Mouse (Mus musculus): ENCODE results near the gene Plin1.

DNA sequence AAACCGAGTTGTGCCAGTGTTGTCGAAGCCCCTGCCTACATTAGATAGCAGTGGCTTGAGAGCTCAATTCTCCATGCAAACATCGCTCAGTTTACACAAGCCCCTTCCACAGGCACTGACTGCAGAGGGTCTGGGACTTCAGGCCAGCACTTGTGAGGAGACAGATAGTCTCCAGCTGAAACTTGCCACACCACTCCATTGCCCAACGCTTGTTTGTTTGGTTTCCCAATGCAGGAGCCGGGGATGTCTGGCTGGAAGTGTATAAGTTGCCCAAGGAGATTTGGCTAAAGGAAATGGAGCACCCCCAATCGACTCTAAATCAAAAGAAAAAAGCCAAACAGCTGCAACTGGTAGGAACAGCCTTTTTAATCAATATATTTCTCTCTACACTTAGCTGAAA is 25.5 kb upstream of the Plin1 start:
- TF ChIP-seq POLR2A (IDR thresholded peaks at IDR 0.05; ENCODE audit: low read depth, low read length) (no peak), CTCF (IDR thresholded peaks at IDR 0.05; ENCODE audit: borderline replicate concordance, insufficient read depth, low read length) (no peak)
